Mouse (Mus musculus) WW6 (cell line): ENCODE measurements around the gene Gm14548.
"Not testable (repeated sequence)": the region's sequence is repeated elsewhere in the genome, so short reads cannot be mapped to it uniquely, and the experiment has no call there.

ENCODE experiments used
- DNase-seq: peaks from one replicate; pipeline ENCODE4 v3.0.0-alpha.2; 2013; ENCODE audit warnings: low read depth, low spot score

Gene Gm14548

DNA sequence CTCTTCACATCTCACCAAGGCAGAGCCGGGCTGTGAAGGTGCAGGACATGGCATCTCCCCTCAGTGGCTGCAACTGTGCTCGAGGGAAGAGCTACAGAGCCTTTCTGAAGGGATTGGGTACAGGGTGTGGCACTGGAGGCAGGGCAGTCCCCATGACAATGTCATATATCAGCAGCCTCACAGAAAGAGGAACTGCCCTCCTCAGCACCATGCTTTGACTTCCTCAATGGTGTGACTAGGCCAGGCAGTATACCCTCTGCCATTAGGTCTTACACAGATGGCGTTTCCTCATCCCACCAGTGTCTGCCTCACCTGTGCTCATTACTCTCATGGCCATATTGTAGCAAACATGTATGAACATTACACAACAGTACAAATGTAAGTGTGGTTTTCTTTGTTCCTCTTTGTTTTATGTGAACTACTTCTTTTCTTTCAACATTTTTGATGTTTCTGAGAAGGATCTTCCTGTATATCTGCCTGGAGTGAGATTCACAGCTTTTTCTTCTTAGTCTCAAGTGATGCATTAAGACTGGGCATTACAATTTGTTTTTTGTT lies at the start of gene Gm14548:
Gene Gm14548 (minus strand): TSS at position 85 of the 555 bp plus-strand sequence.
- not testable (repeated sequence) for DNase-seq

DNA sequence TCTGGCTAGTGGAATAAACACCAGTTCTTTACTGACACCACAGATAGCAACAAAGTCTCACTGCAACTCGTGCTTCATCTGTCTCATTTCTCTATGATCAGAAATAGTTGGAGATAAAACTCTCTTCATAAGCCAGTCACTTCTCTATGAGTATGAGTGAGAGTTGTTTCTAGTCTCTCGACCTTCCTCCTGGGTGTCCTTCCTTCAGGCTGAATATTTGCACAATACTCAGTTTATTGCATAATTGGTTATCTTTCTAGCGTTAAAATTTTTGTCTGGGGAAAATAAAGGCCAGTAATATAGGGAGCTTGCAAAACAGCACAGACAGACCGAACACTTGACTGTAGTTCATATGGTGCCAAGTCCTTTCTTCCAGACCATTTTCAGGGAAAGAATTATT lies 48.2 kb upstream of the Gm14548 start:
- DNase-seq: no peak

DNA sequence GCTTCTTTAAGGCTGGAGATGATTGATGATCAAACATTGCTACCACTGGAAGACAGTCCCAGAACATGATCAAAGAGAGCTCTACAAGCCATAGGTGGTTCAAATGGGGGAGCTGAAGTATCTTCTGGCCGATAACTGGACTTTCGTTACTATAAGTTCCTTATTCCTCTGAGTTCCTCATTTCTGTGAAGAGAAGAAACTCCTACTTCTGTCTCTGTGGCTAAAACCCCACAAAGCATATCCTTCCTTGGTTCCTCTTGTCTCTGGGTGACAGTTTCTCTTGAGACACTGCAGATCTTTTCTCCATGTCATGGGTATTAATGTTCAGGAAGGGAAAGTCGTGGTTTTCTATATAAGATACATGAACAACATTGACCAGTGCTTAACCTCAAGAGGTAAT lies 43.0 kb upstream of the Gm14548 start:
- DNase-seq: no peak

DNA sequence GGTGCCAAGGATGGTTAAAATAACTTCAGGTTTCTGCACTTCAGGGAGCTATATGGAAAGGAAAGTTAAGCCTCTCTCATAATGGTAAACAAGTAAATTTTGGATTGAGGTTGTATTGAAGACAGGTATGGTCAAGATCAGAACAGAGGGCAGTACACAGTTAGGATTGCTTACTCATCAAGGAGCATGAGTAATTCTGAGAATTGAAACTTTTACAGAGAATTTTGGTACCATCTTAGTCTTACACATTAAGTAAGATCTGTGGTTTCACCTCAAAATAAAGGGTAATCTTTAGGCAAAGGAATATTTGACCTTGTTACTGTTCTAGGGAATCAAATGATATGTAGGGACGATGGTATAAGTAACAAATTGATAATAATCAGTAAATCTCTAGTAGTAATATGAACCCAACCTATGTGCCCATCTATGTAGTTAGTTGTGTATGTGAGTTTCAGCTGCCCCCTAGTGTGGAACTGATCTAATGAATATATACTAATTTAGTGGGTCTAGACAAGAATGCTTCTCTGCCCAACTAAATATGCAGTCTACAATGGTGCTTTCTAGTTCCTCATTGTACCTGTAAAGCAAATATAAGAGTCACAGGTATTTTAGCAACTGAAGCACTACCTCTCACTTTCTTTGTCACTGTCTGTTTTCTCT lies 42.1 kb upstream of the Gm14548 start:
- no peak for DNase-seq

DNA sequence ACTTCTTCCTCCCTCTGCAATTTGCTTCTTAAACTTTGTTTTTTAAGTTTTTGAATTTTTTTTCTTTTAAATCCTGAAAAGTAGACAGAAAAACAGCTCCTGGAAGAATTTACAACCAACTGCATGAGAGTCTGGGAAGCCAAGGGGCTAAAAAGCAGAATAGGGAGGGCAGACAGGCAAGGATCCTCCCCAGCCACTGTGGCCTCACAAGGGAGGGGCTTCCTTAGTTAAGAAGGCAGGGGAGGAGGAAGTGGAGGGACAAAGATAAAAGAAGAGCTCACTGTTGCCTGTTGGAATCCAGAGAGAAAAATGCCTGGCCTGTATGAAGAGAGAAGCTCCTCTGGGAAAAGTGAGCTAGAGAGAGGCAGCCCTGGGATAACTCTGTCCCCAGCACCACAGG lies 37.6 kb upstream of the Gm14548 start:
- not testable (repeated sequence) for DNase-seq

DNA sequence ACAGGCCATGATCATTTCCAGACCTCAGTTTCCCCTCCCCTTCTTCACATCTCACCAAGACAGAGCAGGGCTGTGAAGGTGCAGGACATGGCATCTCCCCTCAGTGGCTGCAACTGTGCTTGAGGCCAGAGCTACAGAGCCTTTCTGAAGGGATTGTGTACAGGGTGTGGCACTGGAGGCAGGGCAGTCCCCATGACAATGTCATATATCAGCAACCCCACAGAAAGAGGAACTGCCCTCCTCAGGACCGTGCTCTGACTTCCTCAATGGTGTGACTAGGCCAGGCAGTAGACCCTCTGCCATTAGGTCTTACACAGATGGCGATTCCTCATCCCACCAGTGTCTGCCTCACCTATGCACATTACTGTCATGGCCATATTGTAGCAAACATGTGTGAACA lies 17.5 kb upstream of the Gm14548 start, which contains the start of gene Lilra6:
Gene Lilra6 (minus strand): TSS at position 117 of the 400 bp plus-strand sequence.
- DNase-seq: not testable (repeated sequence)

DNA sequence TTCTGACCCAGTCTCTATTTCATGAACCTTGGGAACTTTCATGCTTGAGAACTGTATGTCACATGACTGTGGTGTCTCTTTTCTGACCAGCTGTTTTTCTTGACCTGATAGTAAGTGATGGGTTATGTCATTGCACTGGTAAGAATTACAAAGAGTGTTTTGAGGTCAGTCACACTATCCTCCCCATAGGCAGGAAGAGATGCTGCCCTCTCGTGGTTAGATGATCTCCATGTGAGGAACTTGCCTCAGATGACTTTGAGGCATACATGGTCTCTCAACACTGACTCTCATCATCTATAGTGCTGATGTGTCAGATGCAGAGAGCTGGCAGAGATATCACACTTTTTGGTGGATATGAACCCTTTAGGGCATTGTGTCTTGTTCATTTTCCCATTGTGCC lies 5.8 kb upstream of the Gm14548 start:
- no peak for DNase-seq

DNA sequence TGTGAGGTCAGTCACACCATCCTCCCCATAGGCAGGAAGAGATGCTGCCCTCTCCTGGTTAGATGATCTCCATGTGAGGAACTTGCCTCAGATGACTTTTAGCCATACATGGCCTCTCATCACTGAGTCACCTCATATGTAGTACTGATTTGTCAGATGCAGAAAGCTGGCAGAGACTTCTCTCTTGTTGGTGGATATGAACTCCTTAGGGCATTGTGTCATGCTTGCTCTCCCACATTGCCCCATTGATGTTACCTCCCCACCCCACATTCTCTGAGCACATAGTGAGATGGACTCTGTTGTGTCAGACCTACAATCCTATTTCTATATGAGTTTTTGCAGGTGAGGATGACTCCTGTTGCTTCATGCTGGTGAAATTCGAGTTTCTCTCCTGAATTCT lies 22.9 kb downstream of the Gm14548 start:
- DNase-seq: not testable (repeated sequence)

DNA sequence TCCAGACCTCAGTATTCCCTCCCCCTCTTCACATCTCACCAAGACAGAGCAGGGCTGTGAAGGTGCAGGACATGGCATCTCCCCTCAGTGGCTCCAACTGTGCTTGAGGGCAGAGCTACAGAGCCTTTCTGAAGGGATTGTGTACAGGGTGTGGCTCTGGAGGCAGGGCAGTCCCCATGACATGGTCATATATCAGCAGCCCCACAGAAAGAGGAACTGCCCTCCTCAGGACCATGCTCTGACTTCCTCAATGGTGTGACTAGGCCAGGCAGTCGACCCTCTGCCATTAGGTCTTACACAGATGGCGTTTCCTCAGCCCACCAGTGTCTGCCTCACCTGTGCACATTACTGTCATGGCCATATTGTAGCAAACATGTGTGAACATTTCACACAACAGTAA lies 53.0 kb downstream of the Gm14548 start, which contains the start of gene Pira2:
Gene Pira2 (minus strand): TSS at position 101 of the 400 bp plus-strand sequence.
- DNase-seq: not testable (repeated sequence)

DNA sequence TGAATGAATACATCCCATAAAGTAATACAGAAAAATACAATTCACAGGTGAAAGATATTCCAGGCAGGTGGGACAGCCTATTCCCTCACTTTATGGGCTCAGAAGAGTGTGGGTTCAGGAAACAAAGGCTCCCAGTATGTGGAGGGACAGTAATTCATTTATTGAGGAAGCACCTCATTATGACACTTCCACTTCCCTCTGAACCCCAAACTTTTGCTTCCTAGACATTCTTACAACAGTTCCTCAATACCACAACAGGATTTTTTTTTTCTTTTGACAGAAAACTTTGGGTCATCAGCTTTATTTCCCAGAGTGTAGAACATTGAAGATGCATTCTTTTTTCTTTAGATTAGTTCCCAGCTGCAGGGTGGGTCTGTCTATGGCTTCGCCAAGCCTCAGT lies 60.1 kb downstream of the Gm14548 start:
- not testable (repeated sequence) for DNase-seq
